Mouse (Mus musculus): ENCODE measurements around the gene Zdhhc17. TPM values are rescaled to one million over a fixed set of nuclear protein-coding genes. Genes with fewer than 3 reads are reported as not detected.

Zdhhc17 gene
- polyA plus RNA-seq, 1 experiment: 5.2 TPM

- Histone ChIP-seq H3K27me3 (ENCODE audit: control insufficient read depth, insufficient read depth, insufficient read length) (no peaks in the 10 kb centered on the region), H3K79me2 (ENCODE audit: control insufficient read depth, insufficient read depth) (no peaks in the 10 kb centered on the region), H3ac (ENCODE audit: control insufficient read depth, insufficient read length, low read depth) (no peak overlapping the region), H3K36me3 (ENCODE audit: control insufficient read depth, insufficient read depth) (peaks cover 84% of the 10 kb centered on the region), H3K4me3 (ENCODE audit: insufficient read depth, poor library complexity, severe bottlenecking) (no peak overlapping the region), H3K79me3 (ENCODE audit: low read depth) (no peaks in the 10 kb centered on the region)
- TF ChIP-seq MYOD1 (IDR thresholded peaks at IDR 0.05; ENCODE audit: control insufficient read depth, insufficient read length, low read depth) (no peak), USF1 (IDR thresholded peaks at IDR 0.05; ENCODE audit: low read depth) (no peak), CEBPB (IDR thresholded peaks at IDR 0.05; ENCODE audit: low read depth) (no peak), CTCF (IDR thresholded peaks at IDR 0.05; ENCODE audit: control insufficient read depth, insufficient read depth, insufficient read length) (no peak), MAX (IDR thresholded peaks at IDR 0.05) (no peak), MYOG (IDR thresholded peaks at IDR 0.05; ENCODE audit: control insufficient read depth, extremely low read depth, insufficient read length) (no peak), FOSL1 (IDR thresholded peaks at IDR 0.05; ENCODE audit: insufficient read depth, low read length, poor library complexity, severe bottlenecking) (no peak)
These were observed 65.8 kb downstream of the Zdhhc17 start for GRCm38 (mm10) chr10:110944175-110944574.

DNA sequence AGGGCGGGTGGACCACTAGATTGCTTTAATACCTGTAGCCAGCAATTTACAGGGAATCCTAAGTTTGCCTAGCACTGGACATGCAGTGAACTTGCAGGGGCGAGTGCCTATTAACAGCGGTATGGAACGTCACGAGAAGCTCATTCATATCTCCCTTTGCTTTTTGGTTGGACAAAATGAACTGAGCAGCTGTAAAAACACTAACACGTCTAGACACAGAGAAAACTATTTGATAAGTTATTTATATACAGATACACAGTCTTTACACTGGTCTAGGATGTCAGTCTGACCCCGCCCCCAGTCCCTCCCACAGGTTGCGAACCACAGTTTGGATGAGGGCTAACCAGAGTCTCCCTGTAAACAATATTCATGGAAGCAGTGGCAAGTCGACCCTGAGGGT is 67.1 kb downstream of the Zdhhc17 start:
- Histone ChIP-seq H3K79me2 (ENCODE audit: control insufficient read depth, insufficient read depth) (no peaks in the 10 kb centered on the region), H3K4me3 (ENCODE audit: insufficient read depth, poor library complexity, severe bottlenecking) (no peak overlapping the region), H3K79me3 (ENCODE audit: low read depth) (no peaks in the 10 kb centered on the region), H3ac (ENCODE audit: control insufficient read depth, insufficient read length, low read depth) (no peak overlapping the region), H3K36me3 (ENCODE audit: control insufficient read depth, insufficient read depth) (peaks cover 93% of the 10 kb centered on the region), H3K27me3 (ENCODE audit: control insufficient read depth, insufficient read depth, insufficient read length) (no peaks in the 10 kb centered on the region)
- TF ChIP-seq MYOG (IDR thresholded peaks at IDR 0.05; ENCODE audit: control insufficient read depth, extremely low read depth, insufficient read length) (no peak), MYOD1 (IDR thresholded peaks at IDR 0.05; ENCODE audit: control insufficient read depth, insufficient read length, low read depth) (no peak), CEBPB (IDR thresholded peaks at IDR 0.05; ENCODE audit: low read depth) (no peak), CTCF (IDR thresholded peaks at IDR 0.05; ENCODE audit: control insufficient read depth, insufficient read depth, insufficient read length) (no peak), MAX (IDR thresholded peaks at IDR 0.05) (no peak), FOSL1 (IDR thresholded peaks at IDR 0.05; ENCODE audit: insufficient read depth, low read length, poor library complexity, severe bottlenecking) (no peak), USF1 (IDR thresholded peaks at IDR 0.05; ENCODE audit: low read depth) (no peak)

DNA sequence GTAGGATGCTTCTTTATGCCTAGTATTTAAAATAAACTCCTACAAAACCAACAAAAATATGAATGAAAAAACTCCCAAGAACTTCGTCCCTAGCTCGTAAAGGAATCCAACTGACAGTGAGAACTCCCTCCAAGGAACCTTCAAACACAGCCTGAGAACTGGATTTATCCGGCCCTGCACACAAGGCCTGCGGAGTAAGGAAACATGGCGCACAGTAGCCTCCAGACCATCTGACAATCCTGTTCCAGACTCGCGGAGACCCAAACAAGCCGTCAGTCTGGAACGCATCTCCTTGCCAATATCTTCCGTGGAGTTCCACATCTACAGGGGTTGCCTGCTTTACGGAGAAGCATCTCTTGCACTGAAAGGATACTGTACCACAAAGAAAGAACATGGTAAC is 68.0 kb downstream of the Zdhhc17 start:
- H3K27me3 ChIP-seq (ENCODE audit: control insufficient read depth, insufficient read depth, insufficient read length): no peaks in the 10 kb centered on the region
- H3K36me3 ChIP-seq (ENCODE audit: control insufficient read depth, insufficient read depth): peaks cover 94% of the 10 kb centered on the region
- H3K79me3 ChIP-seq (ENCODE audit: low read depth): no peaks in the 10 kb centered on the region
- TF ChIP-seq FOSL1 (IDR thresholded peaks at IDR 0.05; ENCODE audit: insufficient read depth, low read length, poor library complexity, severe bottlenecking) (no peak), CEBPB (IDR thresholded peaks at IDR 0.05; ENCODE audit: low read depth) (no peak), MYOG (IDR thresholded peaks at IDR 0.05; ENCODE audit: control insufficient read depth, extremely low read depth, insufficient read length) (no peak), USF1 (IDR thresholded peaks at IDR 0.05; ENCODE audit: low read depth) (no peak), MAX (IDR thresholded peaks at IDR 0.05) (no peak), CTCF (IDR thresholded peaks at IDR 0.05; ENCODE audit: control insufficient read depth, insufficient read depth, insufficient read length) (no peak), MYOD1 (IDR thresholded peaks at IDR 0.05; ENCODE audit: control insufficient read depth, insufficient read length, low read depth) (no peak)
- H3K79me2 ChIP-seq (ENCODE audit: control insufficient read depth, insufficient read depth): no peaks in the 10 kb centered on the region
- no peak overlapping the region for H3ac ChIP-seq (ENCODE audit: control insufficient read depth, insufficient read length, low read depth)
- no peak overlapping the region for H3K4me3 ChIP-seq (ENCODE audit: insufficient read depth, poor library complexity, severe bottlenecking)

DNA sequence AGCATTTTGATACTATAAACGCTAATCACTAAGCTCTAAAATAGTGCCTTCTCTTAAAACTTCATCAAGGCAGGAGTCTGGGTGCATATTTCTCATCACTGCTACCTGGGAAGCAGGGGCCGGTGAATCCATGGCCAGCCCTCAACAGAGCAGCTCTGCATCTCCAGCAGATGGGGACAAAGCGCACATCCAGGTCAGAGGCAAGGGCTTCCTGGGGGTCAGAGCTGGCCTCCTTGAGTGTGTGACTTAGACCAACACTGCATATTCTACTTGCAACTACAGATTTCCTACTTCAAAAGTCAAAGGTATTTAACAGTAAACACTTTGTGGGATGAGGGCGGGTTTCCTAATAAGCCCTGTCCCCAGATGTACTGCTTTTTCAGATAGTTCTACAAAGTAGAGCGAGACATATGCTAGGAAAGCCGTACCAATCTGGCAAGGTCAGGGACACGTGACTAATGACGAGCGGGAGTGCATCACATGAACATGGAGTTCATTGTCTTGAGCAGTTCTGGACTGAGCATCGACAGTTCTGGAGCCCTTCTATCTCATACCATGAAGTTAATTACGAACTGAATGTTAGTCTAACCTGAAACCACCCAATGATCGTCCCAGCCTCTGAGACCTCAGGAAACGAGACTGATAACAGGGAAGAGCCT is 69.1 kb downstream of the Zdhhc17 start:
- peaks cover 95% of the 10 kb centered on the region for H3K36me3 ChIP-seq (ENCODE audit: control insufficient read depth, insufficient read depth)
- TF ChIP-seq CTCF (IDR thresholded peaks at IDR 0.05; ENCODE audit: control insufficient read depth, insufficient read depth, insufficient read length) (no peak), CEBPB (IDR thresholded peaks at IDR 0.05; ENCODE audit: low read depth) (no peak), MYOG (IDR thresholded peaks at IDR 0.05; ENCODE audit: control insufficient read depth, extremely low read depth, insufficient read length) (no peak), MYOD1 (IDR thresholded peaks at IDR 0.05; ENCODE audit: control insufficient read depth, insufficient read length, low read depth) (no peak), USF1 (IDR thresholded peaks at IDR 0.05; ENCODE audit: low read depth) (no peak), MAX (IDR thresholded peaks at IDR 0.05) (no peak), FOSL1 (IDR thresholded peaks at IDR 0.05; ENCODE audit: insufficient read depth, low read length, poor library complexity, severe bottlenecking) (no peak)
- no peak overlapping the region for H3K4me3 ChIP-seq (ENCODE audit: insufficient read depth, poor library complexity, severe bottlenecking)
- no peaks in the 10 kb centered on the region for H3K27me3 ChIP-seq (ENCODE audit: control insufficient read depth, insufficient read depth, insufficient read length)
- H3K79me3 ChIP-seq (ENCODE audit: low read depth): no peaks in the 10 kb centered on the region
- no peak overlapping the region for H3ac ChIP-seq (ENCODE audit: control insufficient read depth, insufficient read length, low read depth)
- no peaks in the 10 kb centered on the region for H3K79me2 ChIP-seq (ENCODE audit: control insufficient read depth, insufficient read depth)

GRCm38 (mm10) chr10:110939717-110940116 is 70.2 kb downstream of the Zdhhc17 start:
- peaks cover 97% of the 10 kb centered on the region for H3K36me3 ChIP-seq (ENCODE audit: control insufficient read depth, insufficient read depth)

More at GRCm38 (mm10) chr10:110939717-110940116, 70.2 kb downstream of the Zdhhc17 start:
- no peaks in the 10 kb centered on the region for H3K79me2 ChIP-seq (ENCODE audit: control insufficient read depth, insufficient read depth)
- H3K27me3 ChIP-seq (ENCODE audit: control insufficient read depth, insufficient read depth, insufficient read length): no peaks in the 10 kb centered on the region
- no peak overlapping the region for H3K4me3 ChIP-seq (ENCODE audit: insufficient read depth, poor library complexity, severe bottlenecking)
- no peaks in the 10 kb centered on the region for H3K79me3 ChIP-seq (ENCODE audit: low read depth)
- TF ChIP-seq FOSL1 (IDR thresholded peaks at IDR 0.05; ENCODE audit: insufficient read depth, low read length, poor library complexity, severe bottlenecking) (no peak), CTCF (IDR thresholded peaks at IDR 0.05; ENCODE audit: control insufficient read depth, insufficient read depth, insufficient read length) (no peak), USF1 (IDR thresholded peaks at IDR 0.05; ENCODE audit: low read depth) (no peak), MAX (IDR thresholded peaks at IDR 0.05) (no peak), CEBPB (IDR thresholded peaks at IDR 0.05; ENCODE audit: low read depth) (no peak), MYOD1 (IDR thresholded peaks at IDR 0.05; ENCODE audit: control insufficient read depth, insufficient read length, low read depth) (no peak), MYOG (IDR thresholded peaks at IDR 0.05; ENCODE audit: control insufficient read depth, extremely low read depth, insufficient read length) (no peak)
- H3ac ChIP-seq (ENCODE audit: control insufficient read depth, insufficient read length, low read depth): no peak overlapping the region
